Mouse (Mus musculus) cerebral cortex, adult 2 months (tissue): ENCODE results near the gene Thumpd2.

Experiments used
- WGBS: fragments of 180-500 bp; shearing (Covaris S2); methylation state at CpG from one replicate; pipeline ENCODE4 v1.1.7; 2018; 5-methylcytosine and 5-hydroxymethylcytosine counted together

The Thumpd2 gene

DNA sequence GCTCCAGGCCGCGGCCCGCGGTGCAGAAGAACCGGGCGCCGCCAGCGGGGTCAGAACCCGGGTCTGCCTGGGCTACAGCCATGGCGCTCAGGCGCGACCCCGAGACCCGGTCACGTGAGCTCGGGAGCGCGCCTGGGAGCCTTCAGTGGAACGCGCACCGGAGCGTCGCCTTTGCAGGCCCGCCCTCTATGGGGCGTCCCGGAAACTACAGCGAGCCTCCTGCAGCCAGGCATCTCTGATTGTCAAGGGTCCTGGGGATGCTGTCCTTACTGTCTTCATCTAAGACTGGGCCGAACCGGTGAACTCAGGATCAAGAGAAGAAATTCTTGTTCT lies at the start of gene Thumpd2:
Gene Thumpd2, minus strand, starts transcription at position 104 of the 333 bp plus-strand sequence.
- WGBS = under 1% methylated on average over 29 of the region's 29 CpGs

DNA sequence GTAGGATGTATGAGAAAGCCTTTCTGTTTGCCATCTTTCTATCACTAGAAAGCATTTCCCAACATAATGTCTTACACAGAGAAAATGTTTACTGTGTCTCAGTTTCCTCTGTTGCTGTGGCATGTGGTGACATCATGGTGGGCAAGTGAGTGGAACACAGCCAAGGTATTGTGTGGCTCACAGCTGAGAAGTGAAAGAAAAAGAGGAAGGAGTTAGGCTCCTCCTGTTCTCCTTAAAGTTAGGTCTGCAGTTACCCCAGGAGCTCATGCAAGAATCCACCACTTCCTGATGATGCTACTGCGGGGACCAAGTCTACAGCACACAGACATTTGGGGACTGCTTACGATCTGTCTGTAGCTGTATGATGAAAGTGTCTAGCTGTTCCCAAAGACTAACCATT lies 39.4 kb upstream of the Thumpd2 start:
- 76% methylated on average over 2 of the region's 2 CpGs for WGBS

DNA sequence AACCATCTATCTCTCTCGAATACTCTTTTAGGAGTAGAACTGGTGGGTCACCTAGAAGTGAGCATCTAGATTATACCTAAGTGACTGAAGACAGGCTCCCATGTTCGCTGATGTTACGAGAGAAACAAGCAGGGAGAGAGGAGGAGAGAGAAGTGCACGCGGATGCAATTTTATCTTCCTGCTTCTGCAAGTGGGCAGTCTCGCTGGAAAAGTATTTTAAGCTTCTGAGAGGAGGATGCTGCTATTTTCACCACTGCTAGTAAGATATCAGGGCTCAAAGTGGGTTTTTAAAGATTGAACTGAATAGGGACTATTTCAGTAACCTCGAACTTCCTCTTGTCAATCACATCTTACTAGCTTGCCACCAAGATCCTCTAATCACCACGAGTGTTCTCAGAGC lies 38.0 kb upstream of the Thumpd2 start:
- WGBS = 32% methylated on average over 8 of the region's 8 CpGs

DNA sequence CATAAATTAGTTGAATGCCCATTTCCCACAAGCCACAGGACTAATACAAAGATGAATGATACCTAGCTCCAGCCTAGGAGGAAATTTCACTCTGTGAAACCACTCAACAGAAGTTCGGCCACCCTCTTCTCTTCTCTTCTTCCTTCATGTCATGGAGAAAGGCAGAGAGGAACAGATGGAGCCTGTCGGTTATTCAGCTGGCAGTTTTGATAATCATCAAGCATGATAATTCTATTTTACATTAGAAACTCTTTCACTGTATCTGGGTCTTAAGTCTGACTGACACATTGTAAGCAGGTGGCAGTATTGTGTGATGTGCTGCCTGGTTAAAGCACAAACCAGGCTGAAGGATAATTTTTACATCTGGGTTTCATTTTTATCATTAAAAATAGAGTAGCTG lies 31.6 kb upstream of the Thumpd2 start:
- 73% methylated on average over 2 of the region's 2 CpGs for WGBS

DNA sequence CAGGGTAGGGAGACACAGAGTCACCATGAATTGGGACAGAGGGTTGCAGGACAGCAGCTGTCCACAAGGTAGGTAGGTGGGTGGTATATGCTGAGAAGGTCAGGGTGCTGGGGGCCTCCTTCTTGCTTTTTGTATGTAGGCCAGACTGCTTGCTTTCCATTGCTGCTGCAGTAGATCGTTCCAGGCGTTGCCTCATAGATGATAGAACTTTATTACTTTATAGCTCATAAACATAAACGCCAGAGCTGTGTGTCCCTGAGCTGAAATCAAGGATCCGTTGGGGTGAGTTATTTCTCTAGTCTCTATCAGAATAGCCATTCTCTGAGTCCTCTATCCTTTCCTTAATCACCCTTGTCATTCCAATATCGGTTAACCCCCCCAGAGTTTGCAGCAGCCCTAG lies 27.9 kb upstream of the Thumpd2 start:
- 91% methylated on average over 5 of the region's 5 CpGs for WGBS

DNA sequence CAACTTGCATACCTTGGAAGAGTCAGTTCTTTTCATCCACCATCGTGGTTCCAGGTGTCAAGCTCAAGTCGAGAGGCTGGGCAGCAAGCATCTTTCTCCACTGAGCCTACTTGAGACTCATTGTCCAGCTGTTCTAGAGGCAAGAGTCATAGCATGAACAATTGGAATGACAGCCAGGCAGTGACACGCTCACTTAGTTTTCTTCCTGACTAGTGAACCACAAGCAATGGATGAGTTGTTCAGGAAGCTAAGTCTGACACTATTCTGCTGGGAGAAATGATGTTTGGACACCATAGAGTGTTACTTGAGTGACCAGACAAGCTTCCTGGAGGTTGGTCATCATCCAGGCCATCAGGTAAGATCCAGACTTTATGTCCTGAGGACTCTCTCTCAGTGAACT lies 24.0 kb upstream of the Thumpd2 start:
- WGBS = 64% methylated on average over 3 of the region's 3 CpGs

DNA sequence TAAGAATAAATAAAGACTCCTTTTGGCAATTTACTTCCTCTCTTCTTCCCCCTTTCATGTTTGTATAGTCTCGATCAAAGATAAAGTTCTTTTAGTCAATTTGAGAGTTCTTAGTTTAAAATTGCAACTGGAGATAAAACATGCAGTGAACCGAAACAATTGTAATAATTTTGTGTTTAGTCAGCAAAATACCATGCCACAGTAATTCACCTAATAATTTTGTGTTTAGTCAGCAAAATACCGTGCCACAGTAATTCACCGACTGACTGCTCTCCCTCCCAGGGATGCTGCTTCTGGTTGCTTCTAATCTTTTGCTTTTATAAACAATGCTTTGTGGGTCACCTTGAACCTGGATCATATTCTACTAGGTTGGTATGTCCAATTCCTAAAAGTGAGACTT lies 22.9 kb upstream of the Thumpd2 start:
- WGBS = 89% methylated on average over 4 of the region's 4 CpGs

DNA sequence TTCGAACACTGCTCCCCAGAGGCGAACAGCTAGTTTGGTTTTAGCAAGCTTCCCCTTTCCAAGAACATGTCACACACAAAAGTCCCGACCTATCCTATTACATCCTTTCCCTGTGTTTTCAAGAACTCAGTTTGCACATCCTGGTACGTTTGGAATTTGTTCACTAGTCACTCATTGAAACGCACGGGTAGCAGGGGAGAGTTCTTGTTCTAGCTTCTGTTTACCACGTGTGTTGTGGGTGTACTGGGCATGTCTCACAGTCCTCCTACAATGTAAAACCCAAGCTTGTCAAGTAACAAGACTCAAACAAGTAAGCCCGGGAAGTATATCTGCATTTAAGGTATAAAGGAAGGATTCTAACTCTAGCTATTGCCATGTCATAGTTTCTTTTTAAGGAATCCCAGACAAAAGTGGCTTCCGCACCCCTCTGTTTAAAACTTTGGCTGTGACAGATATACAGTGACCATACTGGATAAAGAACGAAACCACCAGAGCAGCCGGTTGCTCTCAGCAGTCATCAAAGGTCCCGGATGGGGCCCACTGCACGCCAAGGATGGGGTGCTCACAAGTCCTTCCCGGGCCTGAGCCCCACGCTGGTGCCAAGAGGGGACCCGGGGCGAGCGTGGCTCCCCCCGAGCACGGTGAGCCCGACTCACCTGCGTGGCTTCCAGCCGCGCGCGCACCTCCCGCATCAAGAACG lies 453 bp downstream of the Thumpd2 start:
- WGBS = 5% methylated on average over 28 of the region's 28 CpGs

DNA sequence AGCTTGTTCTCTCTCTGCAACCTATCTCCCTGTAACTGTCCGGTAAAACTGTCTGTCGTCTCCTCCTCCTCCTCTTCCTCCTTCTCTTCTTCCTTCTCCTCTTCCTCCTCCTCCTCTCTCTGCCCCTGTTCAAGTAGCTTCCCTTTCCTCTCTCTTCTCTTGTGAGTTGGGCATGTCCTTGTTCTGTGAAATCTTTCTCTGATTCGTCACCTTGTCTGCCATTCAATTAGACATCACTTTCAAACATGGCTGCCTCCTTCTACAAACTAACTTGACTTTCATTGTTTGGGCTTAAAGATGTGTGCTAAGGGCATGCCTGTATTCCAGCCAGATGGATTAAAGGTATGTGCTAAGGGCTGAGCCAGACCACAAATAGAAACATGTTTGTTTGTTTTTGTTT lies 1.5 kb downstream of the Thumpd2 start:
- 92% methylated on average over 3 of the region's 3 CpGs for WGBS

DNA sequence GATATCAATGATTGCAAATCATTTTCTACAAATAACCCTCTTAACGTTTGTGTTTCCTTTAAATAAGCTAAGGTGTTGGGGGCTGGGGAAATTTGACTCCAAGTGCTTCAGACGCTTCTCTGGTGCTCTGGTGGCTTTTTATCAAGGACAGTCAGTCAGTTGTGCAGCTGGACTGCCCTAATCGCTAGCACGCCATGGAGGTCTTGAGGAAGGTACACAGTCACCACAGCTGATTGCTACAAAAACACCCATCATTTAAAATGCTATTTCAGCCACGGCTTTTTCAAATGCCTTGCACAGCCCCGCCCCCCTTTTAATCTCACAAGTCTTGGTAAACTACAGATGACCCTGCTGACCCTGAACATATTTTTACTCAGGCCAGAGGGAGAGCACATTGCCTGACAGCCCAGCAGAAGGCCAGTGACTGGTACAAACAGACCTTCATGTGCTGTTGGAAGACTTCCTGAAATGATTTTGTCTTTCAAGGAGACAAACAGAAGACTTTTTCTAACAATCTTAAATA lies 2.5 kb downstream of the Thumpd2 start:
- WGBS = 74% methylated on average over 6 of the region's 6 CpGs

DNA sequence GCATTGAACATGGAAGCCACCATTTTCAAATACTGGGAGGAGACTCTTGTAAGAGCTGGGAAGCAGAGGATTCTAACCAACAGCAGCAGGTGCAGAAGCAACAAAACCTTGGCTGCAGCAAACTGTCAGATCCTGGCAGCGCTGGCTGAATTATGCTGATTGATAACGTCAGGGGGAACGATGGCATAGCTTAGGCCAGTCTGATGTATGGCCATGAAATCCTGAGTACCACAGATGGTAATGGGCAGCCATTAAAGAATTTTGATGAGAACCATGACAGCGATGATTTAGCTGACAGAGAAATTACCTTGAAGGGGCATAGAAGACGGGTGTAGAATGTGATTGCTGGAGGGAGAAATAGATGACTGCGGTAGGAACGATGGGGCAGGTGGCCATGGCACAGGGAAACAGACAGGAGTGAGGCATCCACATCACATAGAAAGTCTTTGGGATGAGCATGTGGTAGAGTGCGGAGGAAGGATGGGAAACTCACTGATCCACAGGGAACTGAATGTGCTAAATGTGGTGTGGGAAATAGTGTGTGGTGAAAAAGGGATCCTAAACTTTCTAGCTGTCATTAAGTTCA lies 8.0 kb downstream of the Thumpd2 start:
- WGBS = 89% methylated on average over 8 of the region's 8 CpGs

DNA sequence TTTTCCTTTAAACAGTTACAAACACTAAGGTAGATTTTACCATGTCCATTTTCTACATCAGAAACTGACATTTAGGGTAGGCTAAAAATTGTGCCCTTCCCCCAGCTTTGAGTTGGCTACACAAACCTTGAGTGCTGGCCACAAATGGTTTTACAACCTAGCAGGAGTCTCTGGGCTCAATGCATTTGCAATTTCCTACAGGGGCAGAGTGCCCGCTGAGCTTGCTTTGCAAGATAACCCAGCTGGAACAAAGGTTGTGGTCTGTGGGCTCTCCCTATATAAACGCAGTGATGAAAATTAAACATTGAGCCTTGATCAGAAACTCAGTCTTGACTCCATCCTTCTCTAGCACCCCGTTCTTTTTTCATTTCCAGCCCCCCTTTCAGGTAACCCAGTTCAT lies 8.8 kb downstream of the Thumpd2 start:
- 91% methylated on average over 3 of the region's 3 CpGs for WGBS

DNA sequence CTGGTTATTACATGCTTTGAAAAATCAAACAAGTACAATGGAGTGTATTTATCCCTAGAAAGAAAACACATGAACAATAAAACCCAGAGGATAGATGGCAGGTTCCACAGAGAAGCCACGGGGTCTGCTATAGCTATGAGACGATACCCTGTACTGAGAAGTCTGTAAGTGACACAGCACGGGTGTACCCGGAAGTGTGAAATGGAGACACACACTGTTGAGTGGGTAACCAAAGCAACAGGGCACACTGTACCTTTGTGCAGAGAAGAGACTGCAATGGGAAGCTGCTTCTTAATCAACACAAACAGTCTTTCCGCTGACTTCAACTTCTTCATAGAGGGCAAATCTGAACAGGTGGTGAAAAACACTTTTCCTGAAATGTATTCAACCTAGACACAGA lies 9.4 kb downstream of the Thumpd2 start:
- WGBS = 84% methylated on average over 5 of the region's 5 CpGs

DNA sequence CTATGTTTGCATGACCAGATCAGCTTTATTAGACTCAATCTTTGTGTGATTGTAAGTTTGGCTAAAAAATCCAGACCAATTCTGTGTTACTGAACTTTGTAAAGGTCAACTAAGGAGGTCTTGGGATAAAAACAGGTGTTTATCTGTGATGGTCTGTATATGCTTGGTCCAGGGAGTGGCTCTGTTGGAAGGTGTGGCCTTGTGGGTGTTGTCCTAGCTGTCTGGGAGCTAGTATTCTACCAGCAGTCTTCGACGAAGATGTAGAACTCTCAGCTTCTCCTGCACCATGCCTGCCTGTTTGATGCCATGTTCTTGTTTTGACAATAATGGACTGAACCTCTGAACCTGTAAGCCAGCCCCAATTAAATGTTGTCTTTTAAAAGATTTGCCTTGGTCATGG lies 11.6 kb downstream of the Thumpd2 start:
- WGBS = 90% methylated on average over 2 of the region's 2 CpGs

DNA sequence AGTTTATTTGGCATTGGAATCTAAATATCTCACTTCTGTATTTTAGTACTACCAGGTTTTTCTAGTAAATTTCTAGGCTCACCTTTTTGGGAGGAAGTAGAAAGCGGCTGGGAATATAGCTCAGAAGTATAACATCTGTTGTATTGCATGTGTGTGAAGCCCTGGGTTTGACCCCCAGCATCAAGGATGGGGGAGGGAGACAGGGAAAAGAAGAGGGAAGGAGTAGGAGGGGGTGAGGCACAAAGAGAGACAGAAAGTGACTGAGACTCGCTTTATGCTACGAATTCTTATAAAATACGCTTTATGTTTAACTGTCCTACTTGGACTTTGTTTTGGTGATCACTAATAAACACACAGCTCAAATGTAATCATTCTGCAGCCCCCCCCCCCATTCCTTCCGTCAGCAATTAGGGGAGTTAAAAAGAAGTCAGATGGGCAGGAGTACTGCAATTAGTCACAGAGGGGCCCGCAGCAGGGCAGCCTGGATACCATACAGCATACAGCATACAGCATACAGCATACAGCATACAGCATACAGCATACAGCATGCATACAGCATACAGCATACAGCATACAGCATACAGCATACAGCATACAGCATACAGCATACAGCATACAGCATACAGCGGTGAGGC lies 16.8 kb downstream of the Thumpd2 start:
- WGBS = 89% methylated on average over 7 of the region's 7 CpGs

DNA sequence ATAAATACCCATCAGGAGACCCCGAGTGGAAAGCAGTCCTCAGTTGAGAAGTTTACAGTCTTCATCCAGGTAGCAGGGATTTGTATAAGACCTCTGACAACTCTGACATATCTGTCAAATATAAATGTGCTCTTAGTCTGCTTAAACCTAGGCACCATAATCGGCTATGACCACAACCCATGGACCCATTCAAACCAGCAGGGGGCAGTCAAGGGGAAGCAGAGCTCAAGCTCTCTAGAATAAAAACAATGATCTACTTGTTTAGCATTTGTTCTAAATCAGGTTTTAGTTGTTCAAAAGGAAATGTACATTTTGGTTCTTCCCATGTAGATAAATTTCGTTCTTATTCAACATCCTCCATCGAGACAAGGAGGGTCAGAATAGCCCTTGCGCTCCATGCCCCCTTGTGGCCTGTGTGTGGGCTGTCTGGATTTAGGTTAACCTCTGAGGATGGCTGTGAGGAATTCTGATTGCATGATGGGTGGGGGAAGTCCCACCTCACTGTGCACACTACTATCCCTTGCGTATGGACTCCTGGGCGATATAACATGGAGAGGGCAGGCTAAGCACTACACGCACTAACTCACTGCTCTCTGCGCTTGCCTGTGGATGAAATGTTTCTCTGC lies 19.2 kb downstream of the Thumpd2 start:
- 89% methylated on average over 9 of the region's 9 CpGs for WGBS

DNA sequence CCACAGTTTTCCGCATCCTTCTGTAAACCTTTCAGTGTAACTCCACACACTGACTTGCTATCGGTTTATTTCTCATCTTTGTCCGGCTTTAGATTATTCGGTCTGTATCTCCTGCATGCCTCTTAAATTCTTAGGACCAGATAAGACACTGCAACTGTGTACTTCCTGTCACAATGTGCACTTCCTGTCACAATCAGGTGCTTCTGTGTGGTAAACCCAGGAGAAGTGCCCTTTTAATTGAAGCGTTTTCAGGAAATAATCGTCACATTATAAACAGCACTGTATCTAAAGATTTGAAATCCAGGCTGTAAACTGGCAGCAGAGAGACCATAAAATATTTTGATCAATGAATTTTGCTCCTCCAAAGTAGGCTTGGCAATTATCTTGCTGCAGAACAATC lies 19.8 kb downstream of the Thumpd2 start:
- WGBS = 93% methylated on average over 6 of the region's 6 CpGs

DNA sequence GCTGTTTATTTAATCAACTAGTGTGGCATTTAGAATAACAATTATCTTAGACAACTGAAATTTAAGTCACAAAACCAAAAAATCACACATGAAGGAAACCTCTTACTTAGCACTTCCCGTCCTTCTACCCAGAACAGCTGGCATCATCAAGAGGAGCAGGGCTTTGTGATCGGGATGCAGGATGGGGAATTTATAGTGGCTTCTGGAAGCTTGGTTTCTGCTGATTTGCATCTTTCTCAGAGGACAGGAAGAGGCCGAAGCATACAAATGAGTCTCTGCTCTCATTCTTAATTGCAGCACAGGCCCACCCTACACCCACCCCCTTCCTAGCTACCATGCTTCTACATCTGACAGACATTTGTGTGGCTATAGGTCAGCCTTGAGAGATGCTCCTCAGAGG lies 20.5 kb downstream of the Thumpd2 start:
- WGBS = 64% methylated on average over 3 of the region's 3 CpGs

DNA sequence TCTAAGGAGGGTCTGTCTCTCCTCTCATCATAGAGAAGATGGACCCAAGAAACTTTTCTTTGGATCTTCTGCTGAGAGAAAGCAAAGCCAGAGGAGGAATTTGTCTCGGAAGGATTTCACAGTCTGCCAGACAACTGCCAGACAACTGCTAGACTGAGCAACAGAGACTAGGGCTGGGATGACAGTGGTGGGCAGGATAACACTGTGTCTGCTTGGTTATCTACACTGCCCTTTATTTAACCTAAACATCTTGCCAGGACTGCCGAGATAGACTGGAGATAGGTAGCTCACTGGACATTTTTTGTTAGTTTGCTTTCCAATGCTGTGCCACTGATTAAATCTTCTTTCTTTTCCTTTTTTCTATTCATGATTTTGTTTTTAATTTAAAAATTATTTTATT lies 23.2 kb downstream of the Thumpd2 start:
- 83% methylated on average over 2 of the region's 2 CpGs for WGBS

DNA sequence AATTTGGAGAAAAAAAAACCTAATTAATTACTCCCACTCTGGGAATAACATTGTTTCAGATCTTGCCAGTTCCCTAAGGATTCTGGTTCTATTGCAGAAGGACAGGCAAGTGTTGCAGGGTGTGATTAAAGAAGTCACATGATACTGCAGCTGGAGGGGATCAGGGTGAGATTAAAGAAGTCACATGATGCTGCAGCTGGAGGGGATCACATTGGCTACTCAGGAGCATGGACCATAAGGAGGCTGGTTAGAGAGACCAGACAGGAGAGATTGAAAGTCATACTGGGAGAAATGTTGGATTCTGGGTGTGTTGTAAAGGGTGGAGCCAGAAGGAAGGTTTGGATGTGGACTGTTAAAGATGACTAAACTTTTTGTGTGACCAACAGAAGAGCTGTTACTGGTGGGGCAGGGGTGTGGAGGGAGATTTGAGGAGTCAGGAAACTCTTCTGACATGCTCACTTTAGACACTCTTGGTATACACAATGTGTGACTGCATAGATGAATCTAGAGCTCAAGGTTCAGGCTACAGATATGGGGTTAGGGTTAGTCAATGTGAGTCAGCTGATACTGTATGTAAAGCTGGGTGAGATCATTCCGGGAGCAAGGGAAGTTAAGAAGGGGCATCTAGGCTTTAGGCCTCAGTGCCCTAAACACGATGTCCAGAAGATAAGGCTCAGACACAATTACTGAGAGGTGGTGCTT lies 26.0 kb downstream of the Thumpd2 start:
- 93% methylated on average over 2 of the region's 2 CpGs for WGBS

DNA sequence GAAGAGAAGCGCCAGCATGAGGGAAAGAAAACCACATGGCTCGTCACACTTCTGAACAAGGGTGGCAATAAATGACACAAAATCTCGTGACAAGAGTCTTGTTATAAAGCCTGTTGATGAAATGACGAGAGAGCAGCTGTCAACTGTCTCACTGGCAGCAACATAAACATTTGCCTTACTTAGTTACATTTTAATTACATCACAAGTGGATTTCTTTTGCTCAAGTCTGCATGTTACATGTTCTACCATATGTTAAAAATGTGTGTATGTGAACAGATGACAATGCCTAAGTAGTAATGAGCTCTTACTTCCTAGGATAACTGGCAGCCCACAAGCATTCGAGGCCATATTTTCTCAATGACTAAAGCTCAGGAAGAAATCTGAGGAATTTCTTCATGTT lies 29.5 kb downstream of the Thumpd2 start:
- 83% methylated on average over 5 of the region's 5 CpGs for WGBS

DNA sequence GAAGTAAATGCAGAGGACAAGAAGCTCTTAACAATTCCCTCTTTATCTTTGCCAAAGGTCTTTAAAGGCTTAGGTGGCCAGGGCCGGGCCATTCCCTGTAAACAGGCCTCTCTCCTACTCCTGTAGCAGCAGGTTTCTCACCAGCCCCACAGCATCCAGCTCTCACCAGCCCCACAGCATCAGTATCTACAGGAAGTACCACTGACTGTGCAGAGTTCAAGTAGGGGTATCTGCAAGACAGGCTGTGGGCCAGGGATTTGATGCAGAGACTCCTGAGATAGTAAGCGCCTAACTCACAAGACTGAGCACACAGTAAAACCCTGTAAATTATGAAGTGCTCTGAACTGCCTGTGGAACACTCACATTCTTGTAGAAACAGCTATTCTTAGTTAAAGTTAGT lies 31.9 kb downstream of the Thumpd2 start:
- WGBS = 82% methylated on average over 2 of the region's 2 CpGs
